Mouse (Mus musculus) frontal cortex, postnatal 10 days (tissue): ENCODE measurements around the gene Rbpj.

Source experiments
- DNase-seq, 2 experiments: peaks; one replicate each; pipeline ENCODE4 v3.0.0; 2022; ENCODE audit warnings: low spot score in 2 of 2, mixed read lengths in 1 of 2

Gene Rbpj

DNA sequence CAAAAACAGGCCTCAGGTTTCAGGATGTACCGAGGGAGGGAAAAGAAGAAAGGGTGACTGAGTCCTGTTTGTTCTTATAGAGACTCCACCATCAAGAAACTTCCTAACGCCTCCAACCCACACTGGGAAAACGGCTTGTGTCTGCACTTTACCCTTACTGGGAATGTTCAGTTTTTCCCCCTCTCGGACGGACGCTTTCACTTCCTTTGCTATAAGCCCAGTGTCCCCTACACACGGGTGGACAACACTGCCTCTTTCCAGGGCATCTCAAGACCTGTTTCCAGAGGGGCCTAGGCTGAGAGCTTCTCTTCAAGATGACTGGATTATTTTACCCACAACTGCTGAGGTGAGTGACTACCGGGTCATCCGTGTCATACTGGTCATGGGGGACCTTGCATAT, at the start of gene Rbpj:
Gene Rbpj (plus strand): TSS at position 270 of the 400 bp plus-strand sequence.
- DNase-seq: no peak

DNA sequence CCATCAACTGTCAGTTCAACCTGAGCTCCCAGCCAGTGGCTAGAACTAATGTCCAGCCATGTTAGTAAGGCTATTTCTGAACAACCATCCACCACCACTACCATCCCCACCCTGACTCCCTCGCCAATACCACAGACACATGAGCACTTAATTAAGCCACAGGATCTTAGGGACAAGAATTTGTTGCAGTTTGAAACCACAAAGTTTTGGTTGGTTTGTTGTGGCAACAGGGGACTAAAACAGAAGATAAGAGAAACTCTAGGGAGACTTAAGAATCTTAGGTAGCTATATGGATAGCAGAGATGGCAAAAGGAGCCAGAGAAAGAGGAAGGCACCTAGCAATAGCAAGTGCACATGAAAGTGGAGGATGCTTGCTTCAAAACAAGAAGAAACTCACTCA, 45.2 kb upstream of the Rbpj start:
- no peak for DNase-seq

DNA sequence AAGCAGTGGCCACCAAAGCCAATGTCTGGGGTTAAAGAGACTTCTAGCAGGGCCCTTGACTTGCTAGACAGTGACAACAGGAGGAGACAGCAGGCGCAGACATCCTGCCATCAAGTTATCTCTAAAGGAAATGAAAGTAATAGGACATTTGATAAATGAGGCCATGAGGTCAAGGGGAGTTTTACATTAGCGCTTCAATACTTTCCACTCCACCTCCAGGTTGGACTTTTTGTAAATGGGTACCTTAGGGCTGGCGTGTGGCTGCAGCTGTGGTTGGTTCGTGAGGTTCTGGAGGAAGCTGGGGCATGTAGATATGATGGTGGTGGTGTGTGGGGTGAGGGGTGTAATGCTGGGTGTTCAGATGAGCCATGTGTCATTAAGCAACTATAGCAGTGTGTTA, 44.7 kb upstream of the Rbpj start:
- no peak for DNase-seq

DNA sequence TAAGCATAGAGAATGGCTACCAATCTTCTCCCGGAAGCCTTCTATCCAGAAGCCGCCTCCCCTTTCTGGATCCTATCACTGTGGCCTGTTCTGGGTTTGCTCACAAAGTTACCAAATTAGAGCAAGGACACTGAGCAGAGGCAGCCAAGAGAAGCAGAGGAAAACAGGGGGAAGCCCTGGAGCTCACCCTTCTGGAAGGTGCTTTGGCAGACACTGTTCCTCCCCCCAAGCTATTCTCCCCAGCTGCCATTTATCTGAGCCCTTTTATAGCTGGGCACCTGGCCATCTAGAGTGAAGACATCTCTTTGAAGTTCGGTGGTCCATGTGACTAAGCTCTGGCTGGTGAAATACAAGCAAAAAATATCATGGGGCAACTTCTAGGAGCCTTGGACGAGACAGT, 38.5 kb upstream of the Rbpj start:
- DNase-seq: no peak

DNA sequence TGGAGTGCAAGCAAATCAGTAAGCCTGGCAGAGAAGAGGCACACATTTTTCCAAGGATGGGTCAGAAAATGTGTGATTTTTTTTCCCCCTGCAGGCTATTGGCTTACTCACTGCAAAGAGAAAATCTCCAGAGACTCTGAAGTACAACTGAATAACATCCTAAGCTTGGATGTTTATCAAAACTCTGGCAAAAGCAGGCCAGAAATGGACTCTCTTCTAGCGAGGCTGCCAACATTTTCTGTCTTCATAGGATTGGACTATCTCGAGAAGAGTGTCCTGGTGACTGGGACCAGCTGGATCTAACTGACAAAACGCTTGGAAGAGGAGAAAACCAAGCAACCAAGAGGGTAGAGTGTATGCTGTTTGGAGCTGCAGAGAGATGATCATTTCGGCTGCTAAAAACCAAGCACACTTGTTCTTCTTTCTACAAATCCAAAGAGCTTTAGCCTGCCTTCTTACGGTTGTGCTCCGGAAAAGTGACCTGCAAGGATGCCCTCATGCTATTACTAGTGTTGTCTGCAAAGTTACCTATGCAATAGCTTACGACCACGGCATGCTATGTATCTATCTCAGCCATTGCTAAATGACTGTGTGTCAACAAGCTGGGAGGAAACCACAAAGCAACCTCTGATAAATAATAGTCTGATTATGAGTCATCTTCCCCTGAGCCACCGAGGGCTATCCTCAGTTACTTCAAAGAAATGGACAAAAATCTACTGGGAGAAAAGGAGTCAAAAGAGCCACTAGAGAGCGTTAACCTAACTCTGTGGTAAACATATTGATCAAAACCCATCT, 36.1 kb upstream of the Rbpj start:
- no peak for DNase-seq

DNA sequence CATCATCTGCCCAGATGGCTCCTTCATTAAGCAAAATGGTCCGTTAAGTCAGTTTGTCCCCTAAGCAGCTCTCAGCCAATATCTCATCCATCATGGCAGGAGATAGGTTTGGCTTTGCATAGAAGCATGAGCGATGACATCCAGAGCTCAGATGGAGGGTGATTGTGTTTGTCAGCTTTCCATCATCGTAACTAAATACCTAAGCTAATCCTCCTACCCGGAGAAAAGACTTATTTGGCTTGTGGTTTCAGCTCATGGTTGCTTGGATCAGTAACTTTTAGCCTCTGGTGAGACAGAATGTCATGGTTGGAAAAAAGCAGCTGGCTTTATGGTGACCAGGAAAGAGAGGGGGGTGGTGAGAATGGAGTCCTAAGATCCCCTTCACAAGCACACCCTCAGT, 33.5 kb upstream of the Rbpj start:
- no peak for DNase-seq

DNA sequence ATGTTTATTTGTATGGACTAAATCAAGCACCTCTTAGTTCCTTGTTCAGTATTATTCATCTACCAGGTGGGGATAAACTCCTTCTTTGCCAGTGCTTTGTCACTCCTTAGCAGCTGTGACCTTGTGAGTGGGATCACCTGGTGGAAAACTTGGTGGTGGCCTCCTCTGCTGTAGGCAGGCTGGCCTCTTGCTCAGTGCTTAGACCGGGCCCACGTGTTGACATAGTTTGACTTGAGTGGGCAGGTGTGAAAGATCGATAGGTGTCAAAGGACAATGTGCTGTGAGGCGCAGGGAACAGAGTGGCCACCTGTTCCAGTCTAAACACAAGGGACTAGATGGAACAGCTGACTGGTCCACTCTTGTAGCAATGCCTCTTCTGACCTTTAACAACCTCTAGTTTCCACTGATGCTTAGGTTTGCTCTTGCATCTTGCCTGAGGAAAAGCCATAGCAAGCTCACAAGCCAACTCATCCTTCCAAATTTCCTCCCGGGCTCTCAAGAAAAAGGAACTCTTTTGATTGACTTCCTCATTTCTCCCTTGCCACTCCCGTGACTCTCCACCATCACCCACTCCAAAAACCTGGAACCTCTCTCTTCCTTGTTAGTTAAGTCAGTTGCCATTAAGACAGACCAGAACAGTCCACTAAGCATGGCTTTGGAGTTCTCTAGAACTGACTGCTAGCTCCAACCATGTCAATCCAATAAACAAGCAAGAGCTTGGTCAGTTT, 28.9 kb upstream of the Rbpj start:
- no peak for DNase-seq

DNA sequence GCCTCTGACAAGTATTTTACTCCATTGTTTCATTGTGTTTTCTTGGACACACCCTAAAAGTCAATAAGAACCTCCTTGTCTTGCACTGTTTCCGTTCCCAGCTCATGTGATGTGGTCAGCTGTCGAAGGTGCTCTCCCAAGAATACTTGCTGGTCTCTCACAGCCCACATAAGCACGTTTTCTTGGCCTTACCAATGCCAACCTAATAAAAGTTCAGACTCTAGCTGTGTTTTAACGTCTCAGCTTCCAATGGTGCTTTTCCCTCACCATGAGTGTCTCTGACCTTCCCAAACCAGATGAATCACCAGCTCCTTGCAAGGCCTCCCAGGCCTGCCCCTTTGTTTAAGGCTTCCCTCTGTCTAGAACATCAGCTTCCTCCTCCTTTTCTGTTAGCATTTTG, 28.2 kb upstream of the Rbpj start:
- DNase-seq: no peak

DNA sequence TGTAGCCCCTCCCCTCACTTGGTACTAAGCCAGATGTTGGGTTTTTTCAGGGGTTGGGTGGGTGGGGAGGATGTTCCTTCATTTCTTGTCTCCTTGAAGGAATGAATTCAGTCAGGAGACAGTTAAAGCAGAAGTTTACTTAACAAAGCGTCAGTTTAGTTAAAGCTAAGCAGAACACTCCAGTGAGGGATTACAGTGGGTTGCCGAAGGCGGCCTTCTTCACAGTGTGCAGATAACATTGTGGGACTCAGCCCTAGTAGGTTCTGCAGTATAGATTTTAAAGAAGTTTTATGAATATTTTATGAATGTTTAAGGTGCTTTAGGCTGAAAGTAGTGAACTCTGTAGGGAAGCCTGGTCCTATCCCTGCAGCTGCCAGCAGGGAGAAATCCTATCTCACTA, 27.7 kb upstream of the Rbpj start:
- no peak for DNase-seq

DNA sequence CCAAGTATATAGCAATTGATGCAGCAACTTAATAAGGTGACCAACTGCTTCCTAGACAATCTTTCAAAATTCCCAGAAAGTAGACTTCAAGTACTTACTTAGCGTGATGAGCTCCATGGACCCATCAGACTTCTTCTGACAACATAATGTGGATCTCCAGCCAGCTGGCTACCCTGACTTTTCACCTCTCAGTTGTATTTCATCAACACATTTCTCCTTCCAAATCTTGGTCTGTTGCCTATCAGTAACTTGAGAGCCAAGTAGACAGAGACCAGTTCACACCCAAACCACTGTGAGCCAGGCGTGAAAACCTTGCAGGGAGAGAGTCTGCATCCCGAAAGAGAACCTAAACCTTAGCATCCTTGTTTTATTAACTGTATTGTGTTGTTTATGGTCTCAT, 26.3 kb upstream of the Rbpj start:
- no peak for DNase-seq

DNA sequence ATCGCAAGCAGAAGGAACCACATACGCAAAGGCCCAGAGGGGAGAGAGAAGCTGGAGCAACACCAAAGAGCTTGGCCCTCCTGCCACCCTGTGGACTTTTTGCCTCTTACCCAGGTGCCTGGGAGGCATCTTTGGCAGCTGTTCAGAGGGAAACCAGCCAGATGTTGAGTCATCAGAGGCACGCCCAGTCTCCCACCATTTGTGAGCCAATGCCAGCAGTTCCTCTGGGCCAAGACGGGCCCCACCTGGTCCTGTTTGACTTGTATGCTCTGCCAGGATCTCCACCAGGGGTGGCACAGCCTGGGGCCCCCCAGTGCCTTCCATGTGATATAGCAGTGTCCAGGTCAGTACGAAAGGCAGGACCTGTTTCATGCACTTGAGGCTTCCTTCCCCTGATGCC, 21.9 kb upstream of the Rbpj start:
- DNase-seq: no peak

DNA sequence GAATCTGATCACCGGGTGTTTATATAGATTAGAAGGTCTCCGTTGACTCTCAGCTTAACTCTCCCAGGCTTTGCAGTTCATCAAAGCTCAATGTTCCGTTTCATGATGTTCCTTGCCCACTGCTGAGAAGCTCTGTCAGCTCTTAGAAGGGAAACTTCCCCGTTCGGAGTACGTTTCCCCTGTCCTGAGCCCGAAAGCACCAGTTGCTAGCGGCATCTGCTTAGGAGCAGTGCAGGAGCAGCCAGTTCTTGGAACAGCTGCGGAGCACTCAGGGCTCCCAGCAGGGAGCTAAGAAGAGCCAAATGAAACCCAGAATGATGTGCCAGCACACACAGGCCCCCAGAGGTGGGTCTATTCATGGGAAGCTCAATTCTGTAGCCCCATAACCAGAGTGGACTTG, 15.0 kb upstream of the Rbpj start:
- no peak for DNase-seq

DNA sequence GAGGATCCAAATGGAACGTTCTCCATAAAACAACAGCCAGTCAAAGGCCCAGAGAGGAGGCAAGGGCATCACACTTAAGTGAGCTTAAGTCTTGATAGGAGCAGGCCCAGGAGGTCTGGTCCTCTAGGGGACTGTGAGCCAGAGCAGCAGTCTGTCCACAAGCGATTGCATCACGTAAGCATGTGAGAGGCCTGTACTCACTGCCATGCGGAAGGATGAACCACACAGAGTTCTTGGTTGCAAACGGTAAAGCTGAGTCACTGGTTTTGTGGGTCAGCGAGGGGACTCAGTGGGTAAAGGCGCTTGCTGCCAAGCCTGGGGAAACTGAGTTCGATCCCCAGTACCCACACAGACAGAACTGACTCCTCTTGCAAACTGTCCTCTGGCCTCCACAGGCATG, 14.1 kb upstream of the Rbpj start:
- DNase-seq: no peak

DNA sequence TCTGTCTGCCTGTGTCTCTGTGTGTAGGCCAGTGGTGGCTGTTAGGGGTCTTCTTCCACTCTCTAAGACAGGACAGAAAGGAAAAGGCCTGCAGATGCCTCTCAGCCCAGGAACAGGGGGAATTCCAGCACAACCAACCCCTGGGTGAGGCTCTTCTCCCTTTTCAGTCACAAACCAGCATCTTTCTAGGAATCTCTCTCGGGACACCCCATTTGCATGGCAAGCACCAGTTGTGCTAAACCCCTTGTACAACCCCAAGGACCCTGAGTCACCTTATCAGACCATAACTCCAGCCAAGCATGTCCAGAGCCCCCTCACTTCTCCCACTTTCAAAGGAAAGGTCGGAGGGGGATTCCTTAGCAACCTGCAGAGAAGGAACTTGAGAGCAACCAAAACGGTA, 13.0 kb upstream of the Rbpj start:
- DNase-seq: no peak

DNA sequence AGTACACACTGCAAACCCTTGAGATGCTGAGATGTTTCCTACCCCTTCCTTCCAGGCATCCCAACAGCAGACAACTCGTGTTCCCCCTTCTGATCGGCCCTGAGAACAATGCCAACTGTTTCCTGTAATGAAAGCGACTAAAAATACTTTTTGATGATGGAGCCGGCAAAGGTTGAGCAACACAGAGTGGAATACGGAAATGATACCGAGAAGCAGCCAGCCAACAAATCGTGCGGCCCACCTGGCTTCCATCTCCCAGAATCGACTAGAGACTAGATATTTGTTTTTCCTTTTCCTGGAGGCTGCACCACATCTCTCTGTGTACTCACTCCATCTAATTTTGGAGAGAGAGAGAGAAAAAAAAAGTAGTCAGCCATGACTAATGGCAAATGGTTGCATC, 11.2 kb upstream of the Rbpj start:
- no peak for DNase-seq

DNA sequence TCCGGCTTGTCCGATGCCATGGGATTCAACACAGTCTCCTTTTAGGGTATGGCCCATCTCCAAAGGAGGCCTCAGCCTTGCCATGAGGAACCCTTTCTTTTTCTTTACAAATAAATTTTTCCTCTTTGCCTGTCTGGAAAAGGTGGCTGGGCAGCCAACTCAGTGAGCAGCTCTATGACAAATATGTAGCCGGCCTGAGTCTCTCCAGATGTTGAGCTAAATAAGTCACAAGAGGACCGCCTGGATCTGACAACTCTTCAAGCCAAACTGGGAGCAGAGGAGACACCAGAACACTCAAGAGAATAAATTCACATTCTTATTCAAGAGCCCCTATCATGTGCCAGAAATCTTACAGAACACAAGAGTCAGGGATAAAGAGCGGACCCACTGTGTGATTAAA, 10.5 kb upstream of the Rbpj start:
- DNase-seq: no peak

DNA sequence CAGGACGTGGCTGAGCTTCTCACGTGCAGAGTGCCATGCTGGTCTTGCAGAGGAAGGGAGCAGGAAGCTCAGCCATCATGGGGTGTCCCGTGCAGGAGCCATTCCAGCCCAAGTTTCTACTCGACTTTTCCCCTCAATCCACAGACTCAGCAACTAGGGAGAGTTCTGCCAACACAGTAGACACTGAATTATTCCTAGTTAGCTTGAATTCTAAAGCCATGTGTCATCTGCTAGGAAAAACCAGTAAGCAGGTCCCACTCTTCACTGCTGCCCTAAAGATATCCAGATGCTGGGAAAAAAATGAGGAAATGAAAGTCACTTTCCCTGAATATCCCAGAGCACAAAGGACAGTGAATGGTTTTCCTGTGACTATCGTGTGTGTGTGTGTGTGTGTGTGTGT, 5.8 kb upstream of the Rbpj start:
- no peak for DNase-seq

DNA sequence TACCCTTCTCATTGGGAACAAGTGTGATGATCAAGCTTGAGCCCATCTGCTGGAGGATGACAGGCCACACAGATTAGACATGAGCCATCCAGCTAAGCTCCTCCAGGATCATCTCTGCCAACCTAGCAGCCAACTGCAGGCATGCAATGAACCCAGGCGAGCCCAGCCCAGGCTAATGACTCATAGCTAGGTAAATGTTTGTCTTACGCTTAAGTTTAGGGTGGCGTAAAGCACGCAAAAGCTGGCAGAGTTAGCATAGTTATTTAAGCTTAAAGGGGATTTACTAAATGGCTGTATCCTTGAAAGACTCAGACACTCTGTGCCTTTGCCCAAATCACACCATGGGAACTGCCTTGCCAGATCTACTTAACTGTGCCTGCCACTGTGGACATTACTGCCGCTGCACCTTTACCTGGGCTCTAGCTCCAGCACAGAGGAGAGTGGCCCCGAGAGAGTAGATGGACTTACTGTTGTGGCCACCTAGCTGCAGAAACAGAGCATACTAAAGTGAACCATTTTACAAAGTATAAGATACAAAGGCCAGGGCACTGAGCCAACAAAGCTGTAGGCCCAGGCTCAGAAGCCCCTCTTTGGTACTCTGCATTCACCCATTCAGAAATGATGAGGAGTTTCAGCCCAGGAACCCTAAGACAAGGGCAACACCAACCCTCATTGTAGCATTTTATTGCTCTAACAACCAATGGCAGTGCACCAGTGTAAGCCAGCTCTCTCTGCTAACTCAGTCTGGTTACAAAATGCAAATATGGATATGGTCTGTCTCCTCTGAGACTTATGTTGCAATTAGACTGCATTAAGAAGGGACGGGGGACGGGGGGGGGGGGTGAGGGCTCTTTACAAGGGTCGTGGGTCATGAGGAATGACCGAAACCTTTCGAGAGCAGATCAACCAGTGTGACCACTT, 2.6 kb upstream of the Rbpj start:
- no peak for DNase-seq

DNA sequence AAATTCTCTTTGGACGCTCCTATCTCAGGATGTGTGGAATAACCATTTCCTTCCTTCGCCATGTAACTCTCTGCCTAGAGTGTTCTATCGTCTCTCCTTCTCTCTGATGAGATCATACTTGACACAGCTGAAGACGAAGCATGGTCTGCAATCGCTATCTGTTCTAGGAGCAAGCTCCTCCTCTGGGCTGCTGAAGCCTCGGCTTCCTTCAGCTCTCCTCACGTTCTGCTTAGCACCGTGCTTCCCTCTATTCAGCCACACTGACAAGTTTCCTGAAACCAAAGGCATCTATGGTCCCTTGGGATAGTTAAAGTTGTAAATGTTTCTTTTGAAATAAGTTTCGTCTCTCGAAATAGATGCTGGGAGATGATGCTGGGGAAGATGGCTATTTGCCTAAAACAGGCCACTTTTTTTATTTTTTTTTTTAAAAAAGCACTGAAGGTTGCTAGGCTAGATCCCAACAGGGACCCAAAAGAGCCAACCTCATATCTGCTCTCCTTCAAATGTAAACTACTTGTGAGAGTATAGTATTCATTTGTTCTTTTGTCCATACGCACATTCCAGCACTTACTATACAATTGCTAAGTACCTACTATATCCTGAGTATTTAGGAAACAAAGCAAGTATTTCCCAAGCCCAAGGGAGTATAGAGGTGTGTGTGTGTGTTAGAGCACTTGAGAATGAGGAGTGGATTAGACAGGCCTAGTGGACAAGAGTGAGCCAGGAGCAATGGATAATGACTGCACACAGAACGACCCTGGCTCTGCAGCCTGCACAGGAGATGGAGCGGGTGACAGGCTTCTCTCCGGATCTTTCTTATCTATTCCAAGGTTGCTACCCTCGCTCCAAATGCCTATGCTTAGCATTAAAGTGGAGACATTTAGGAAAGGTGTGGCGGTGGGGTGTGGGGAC, 726 bp downstream of the Rbpj start:
- DNase-seq: no peak

DNA sequence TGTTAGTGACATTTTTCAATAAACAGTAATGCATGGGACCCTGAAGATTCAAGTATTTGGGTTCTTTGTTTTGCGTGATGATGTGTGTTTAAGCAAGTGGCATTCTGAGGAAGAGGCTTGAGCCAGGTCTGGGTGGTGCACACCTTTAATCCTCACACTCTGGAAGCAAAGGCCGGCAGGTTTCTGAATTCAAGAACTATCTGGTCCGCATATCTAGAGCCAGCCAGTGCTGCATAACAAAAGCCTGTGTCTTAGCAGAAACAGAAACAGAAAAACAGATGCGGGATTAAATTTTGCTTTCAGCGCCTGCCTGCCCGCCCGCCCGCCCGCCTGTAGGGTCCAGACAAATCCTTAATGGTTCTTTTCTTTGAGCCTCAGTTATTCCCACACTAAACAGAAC, 1.6 kb downstream of the Rbpj start:
- DNase-seq: no peak

DNA sequence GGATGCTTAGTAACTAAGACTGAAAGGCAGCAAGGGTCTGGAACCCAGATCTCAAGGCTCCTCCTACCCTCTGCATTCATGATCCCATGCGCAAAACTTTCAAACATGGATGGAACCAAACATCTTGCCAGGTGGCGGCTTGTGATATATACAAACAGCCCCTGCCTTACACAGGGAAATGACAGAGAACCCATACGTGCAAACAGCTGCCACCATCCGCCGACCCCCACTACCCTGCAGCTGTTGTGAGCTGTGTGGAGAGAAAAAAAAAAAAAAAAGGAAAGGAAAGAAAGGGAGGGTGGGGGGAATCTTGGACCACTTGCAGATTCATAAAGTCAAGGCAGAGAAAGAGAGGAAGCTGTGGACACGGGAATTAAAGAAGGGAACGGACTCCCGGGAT, 2.4 kb downstream of the Rbpj start:
- no peak for DNase-seq
